Mouse (Mus musculus) lung, postnatal 0 days (tissue): ENCODE measurements around the gene Cd5l. TPM values are rescaled to one million over a fixed set of nuclear protein-coding genes. Genes with fewer than 3 reads are reported as not detected.
A peak's percentile ranks its signal among the peaks of the same experiment; 100 is the strongest.

Experiments used
- ATAC-seq: fragments of 200-750 bp; cut with Nextera tagmentation; 2 replicates; pipeline ENCODE4 v1.8.0; 2017; ENCODE audit warnings: moderate library complexity
- DNase-seq: peaks from one replicate; pipeline ENCODE4 v3.0.0-alpha.2; 2016; ENCODE audit warnings: low spot score
- H3K27ac ChIP-seq: fragments of 300-500 bp; sonication (generic); 2 replicates; pipeline ENCODE4 v1.5.1; 2014; ENCODE audit warnings: antibody characterized with exemption, mild to moderate bottlenecking, low read length, mixed read lengths
- H3K27me3 ChIP-seq: fragments of 300-500 bp; sonication (generic); replicated peaks from 2 replicates; pipeline ENCODE4 v1.6.1; 2014; ENCODE audit warnings: low read length, mixed read lengths; ENCODE audit not compliant: insufficient read depth
- H3K36me3 ChIP-seq: fragments of 300-500 bp; sonication (generic); 2 replicates; pipeline ENCODE4 v1.6.1; 2014; ENCODE audit warnings: low read length, mixed read lengths; ENCODE audit not compliant: insufficient read depth
- H3K4me1 ChIP-seq: fragments of 300-500 bp; sonication (generic); 2 replicates; pipeline ENCODE4 v1.6.1; 2014; ENCODE audit warnings: antibody characterized with exemption, low read depth, low read length, mixed read lengths; ENCODE audit not compliant: insufficient read depth
- H3K4me2 ChIP-seq: fragments of 300-500 bp; sonication (generic); replicated peaks from 2 replicates; pipeline ENCODE4 v1.6.1; 2014; ENCODE audit warnings: low read depth, mild to moderate bottlenecking, low read length, moderate library complexity, mixed read lengths
- H3K4me3 ChIP-seq: fragments of 300-500 bp; sonication (generic); 2 replicates; pipeline ENCODE4 v1.5.1; 2014; ENCODE audit warnings: low read depth, low read length
- H3K9ac ChIP-seq: fragments of 300-500 bp; sonication (generic); replicated peaks from 2 replicates; pipeline ENCODE4 v1.6.1; 2014; ENCODE audit warnings: low read depth, mild to moderate bottlenecking
- H3K9me3 ChIP-seq: fragments of 300-500 bp; sonication (generic); 2 replicates; pipeline ENCODE4 v1.6.1; 2016; ENCODE audit warnings: low read length, mixed read lengths
- CTCF ChIP-seq: IDR thresholded peaks from 2 replicates; pipeline ENCODE4 v1.5.1; 2016; ENCODE audit warnings: antibody characterized with exemption, mild to moderate bottlenecking
- EP300 ChIP-seq: IDR thresholded peaks from 2 replicates; pipeline ENCODE4 v1.6.1; 2016; ENCODE audit warnings: antibody characterized with exemption, mild to moderate bottlenecking, control low read depth
- WGBS: fragments of 180-500 bp; shearing (Covaris S2); extraction: QIAGEN DNeasy Blood & Tissue Kit; methylation state at CpG from one replicate; pipeline ENCODE4 v1.1.7; 2014; 5-methylcytosine and 5-hydroxymethylcytosine counted together
- polyA plus RNA-seq: library from polyadenylated mRNA; unstranded; fragments of >200 nt; fragmentation: Nextera tagmentation; extraction: Ambion mirVana; gene quantifications from 2 replicates; pipeline ENCODE4 v1.2.1, GENCODE M21; 2015

The Cd5l gene
- polyA plus RNA-seq, 1 experiment from 2014 or later, result 0.25 TPM

DNA sequence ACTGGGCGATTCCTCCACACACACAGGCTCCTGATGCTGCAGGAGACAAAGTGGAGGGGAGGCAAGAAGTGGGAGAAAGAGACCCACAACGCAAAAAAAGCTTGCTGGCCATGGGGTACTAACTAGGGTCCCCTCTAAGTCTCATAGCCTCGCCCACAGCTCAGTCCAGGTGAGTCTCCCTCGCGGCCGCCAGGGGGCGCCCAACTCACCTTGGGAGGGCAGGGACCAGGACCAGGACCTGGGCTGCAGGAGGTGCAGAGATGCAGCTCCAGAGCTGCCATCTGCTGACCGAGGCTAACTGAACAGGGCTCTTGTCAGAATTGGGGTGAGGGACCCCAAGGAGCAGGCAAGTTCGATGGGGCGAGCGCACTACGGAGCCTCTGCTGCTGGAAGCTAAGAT lies 53.5 kb downstream of the Cd5l start:
- Histone ChIP-seq H3K36me3 (no peaks in the 10 kb centered on the region), H3K4me1 (no peaks in the 10 kb centered on the region), H3K9ac (no peak overlapping the region), H3K4me2 (no peak overlapping the region), H3K4me3 (no peak overlapping the region), H3K9me3 (no peaks in the 10 kb centered on the region), H3K27ac (no peak overlapping the region), H3K27me3 (no peaks in the 10 kb centered on the region)
- WGBS, result 7% methylated on average over 12 of the region's 12 CpGs
- DNase-seq, result peak; percentile 66
- peak; percentile 43; the same call in 1 of the 2 replicates for ATAC-seq
- peak; percentile 86 for TF ChIP-seq CTCF
- TF ChIP-seq EP300, result no peak

DNA sequence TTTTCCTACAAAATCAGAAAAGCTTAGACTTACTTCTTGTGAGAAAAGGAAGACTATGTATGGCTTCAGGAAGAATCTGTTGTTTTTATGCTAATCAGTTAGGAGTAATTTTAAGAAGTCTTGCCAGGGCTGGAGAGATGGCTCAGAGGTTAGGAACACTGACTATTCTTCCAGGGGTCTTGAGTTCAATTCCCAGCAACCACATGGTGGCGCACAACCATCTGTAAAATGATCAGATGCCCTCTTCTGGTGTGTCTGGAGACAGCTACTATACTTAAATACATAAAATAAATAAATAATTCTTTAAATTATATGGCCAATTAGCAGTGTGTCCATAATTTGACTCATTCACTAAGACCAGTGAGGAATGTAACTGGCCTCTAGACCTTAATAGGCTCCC lies 63.0 kb downstream of the Cd5l start:
- no peak overlapping the region for H3K27ac ChIP-seq
- DNase-seq (no peak), ATAC-seq (no peak)
- H3K4me2 ChIP-seq, result no peak overlapping the region
- no peaks in the 10 kb centered on the region for H3K9me3 ChIP-seq
- no peak overlapping the region for H3K4me3 ChIP-seq
- 61% methylated on average over 1 of the region's 1 CpGs for WGBS
- H3K36me3 ChIP-seq, result no peaks in the 10 kb centered on the region
- TF ChIP-seq CTCF (peak; percentile 11; the same call in 1 of the 2 replicates), EP300 (no peak)
- no peaks in the 10 kb centered on the region for H3K27me3 ChIP-seq
- no peak overlapping the region for H3K9ac ChIP-seq
- no peaks in the 10 kb centered on the region for H3K4me1 ChIP-seq

Other genes starting within 250 kb of the Cd5l start
- 3.5 TPM in 2 replicates for gene Kirrel, start 183.1 kb upstream of the Cd5l start, polyA plus RNA-seq
- 7.6 and 9.0 TPM in 2 replicates for gene Fcrls, start 94.1 kb upstream of the Cd5l start, polyA plus RNA-seq
- gene Fcrl1, start 18.5 kb downstream of the Cd5l start, polyA plus RNA-seq, result 0.35 and 0.60 TPM in 2 replicates
- gene Fcrl5, start 77.9 kb downstream of the Cd5l start, polyA plus RNA-seq, result not detected in 2 replicates
- 13.8 and 15.6 TPM in 2 replicates for gene Etv3, start 167.5 kb downstream of the Cd5l start, polyA plus RNA-seq